Mouse (Mus musculus) cerebellum, postnatal 36 days (tissue): Measurements from ENCODE around the gene Tpm1.

Experiments used
- DNase-seq, 2 experiments: peaks; one replicate each; pipeline ENCODE4 v3.0.0; 2021 to 2022; ENCODE audit warnings: mixed read lengths in 2 of 2

Gene Tpm1

GRCm38 (mm10) chr9:67045966-67046602, 3.1 kb downstream of the Tpm1 start:
- DNase-seq, result no peak

- no peak for DNase-seq
Observed at GRCm38 (mm10) chr9:67045306-67045675, 3.9 kb downstream of the Tpm1 start.

GRCm38 (mm10) chr9:67044551-67045305, 4.5 kb downstream of the Tpm1 start:
- peak; percentile 56 to 57 for DNase-seq

- DNase-seq, result peak; percentile 100
Observed at GRCm38 (mm10) chr9:67043231-67044199, 5.7 kb downstream of the Tpm1 start.

DNA sequence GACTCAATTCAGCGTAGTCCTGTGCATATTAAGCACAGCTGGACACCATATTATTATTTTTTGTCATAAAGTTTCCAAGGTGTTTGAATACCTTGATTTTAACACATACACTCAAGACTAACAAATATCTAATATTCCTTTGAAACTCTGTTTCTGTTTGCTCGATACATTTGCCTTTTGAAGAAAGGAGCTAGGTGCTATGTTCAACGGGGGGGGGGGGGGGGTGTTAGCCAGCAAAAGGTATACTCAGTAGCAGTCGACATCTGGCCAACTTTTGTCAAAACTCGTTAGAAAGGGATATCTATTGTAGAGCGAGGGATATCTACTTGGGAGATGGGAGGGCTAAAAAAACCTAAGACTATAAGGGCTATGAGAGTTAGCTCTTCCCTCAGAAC, 6.4 kb downstream of the Tpm1 start:
- DNase-seq, result no peak

- DNase-seq, result no peak
Observed at GRCm38 (mm10) chr9:67041840-67042812, 7.1 kb downstream of the Tpm1 start.

DNA sequence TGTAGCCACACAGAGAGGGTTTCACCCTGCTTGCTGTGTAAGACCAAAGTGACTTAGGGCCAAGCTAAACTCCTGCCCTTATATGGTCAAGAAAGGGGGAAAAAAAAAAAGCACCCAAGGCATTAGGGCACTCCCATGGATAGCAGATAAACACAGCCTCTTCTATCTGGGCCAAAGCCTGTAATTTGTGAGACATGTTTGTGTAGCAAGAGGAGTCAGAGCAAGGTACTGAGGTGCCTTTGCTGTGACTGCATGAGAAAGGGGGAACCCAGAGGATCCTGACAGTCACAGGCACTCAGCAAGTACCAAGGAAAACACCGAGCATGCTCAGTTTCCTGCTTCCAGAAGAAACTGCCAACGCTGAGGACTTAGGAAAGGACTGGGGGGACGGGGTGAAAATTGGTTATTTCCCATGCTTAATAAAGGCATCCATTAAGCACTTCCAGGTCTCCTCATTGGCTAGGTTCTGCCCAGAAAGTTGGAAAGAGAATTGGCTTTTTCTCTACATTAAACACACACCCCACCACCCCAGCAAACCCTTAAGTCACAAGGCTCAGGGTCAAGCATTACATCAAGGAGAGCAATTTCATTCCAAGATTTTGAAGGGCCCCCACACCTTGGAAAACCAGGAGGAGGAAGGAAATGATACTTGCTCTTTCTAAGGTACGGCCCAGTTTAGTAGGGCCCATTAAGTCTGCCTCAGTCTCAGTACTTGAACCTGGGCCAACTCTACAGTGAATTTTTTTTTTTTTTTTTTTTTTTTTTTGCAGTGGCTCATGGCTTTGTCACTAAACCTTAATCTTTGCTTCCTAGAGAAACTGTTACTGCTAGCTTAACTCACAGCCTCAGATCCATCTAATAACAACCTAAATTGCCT, 8.0 kb downstream of the Tpm1 start:
- DNase-seq, result no peak

DNA sequence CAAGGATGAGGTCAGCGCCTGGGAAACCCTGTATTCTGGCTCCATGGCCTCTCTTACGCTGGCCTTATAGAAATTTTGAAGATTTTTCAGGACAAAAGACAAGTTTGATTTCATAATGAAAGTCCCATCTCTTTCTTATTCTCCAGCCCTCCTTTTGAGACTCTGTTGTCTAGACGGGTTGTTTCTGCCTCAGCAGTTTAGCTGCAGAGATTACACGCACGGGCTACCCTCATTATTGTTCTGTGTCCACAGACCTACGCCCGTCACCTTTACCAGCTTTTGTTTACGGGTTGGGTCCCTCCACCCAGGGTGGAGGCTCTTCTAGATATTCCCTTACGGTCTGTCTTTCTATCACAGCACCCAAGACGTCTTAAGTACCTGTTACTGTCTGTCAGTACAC, 9.3 kb downstream of the Tpm1 start:
- no peak for DNase-seq

DNA sequence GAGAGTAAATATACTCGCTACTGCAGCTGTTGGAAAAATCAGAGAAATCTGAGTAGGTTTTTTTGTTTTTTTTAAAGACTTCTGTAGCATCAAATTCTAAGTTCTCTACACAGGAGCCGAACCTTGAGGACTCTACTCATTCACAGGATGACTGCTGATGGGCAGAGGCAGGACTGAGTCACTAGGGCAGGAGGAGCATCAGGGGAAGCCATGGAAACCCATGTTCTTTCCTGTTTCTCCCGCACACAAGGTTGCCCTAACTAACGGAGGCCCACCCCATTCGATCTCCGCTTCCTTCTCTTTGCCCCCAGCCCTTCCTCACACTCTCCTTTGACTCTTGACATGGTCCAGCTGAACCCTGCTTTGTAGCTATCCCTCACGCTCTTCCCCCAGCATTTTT, 10.5 kb downstream of the Tpm1 start:
- no peak for DNase-seq

GRCm38 (mm10) chr9:67037666-67038065, 11.5 kb downstream of the Tpm1 start:
- DNase-seq, result no peak

- no peak for DNase-seq
Observed at GRCm38 (mm10) chr9:67036527-67037118, 12.6 kb downstream of the Tpm1 start.

DNA sequence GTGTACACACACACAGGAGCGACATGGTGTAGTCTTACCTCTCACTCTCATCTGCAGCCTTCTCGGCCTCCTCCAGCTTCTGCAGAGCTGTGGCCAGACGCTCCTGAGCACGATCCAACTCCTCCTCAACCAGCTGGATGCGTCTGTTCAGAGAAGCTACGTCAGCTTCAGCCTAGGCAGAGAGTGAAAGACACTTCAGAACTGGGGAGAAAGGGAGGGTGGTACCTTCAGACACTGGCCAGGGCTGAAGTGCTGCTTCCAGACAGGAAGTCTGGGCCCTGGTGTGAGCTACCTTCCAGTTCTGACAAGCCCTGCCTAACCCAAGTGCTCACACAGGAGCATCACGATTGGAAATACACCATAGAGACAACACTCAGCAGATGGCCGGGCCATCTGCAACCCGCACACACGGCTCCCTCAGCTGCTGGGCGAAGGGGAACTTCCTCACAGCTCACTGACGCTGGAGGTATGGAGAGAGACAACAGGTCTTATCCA, 13.2 kb downstream of the Tpm1 start:
- peak; percentile 80 to 82 for DNase-seq

DNA sequence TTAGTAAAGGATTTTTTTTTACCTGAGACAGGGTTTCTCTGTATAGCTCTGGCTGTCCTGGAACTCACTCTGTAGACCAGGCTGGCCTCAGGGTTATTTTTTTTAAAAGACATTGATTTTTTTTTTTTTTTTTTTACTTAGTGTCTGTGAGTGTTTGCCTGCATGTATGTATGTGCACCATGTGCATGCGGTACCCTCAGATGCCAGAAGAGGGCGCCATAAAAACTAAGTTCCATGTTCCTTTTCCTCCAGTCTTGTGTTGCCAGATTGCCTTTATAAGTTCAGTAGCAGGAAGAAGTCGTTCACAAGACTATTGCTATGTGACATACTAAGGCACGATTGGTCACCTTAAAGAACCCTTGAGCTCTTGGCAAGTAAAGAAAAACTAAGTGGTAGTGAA, 14.5 kb downstream of the Tpm1 start:
- no peak for DNase-seq

- DNase-seq, result no peak
Observed at GRCm38 (mm10) chr9:67033016-67033415, 16.2 kb downstream of the Tpm1 start.

- DNase-seq, result no peak
Observed at GRCm38 (mm10) chr9:67032611-67033010, 16.6 kb downstream of the Tpm1 start.

DNA sequence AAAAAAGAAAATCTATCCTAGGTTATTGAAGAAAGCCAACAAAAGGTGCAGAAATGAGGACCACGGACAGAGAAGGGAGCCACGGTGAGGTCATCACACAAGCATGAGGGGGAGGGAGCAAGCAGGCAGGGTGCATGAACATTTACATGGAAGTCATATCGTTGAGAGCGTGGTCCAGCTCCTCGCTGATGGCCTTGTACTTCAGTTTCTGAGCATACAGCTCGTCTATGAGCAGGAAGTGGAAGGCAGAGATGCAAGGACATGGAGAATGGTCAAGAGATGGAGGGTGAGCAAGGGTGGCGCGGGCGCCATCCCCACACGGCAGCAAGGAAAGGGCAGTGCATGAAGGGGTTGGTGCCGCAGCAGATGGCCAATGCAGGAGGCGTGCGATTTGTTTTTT, 19.7 kb downstream of the Tpm1 start:
- DNase-seq, result no peak

DNA sequence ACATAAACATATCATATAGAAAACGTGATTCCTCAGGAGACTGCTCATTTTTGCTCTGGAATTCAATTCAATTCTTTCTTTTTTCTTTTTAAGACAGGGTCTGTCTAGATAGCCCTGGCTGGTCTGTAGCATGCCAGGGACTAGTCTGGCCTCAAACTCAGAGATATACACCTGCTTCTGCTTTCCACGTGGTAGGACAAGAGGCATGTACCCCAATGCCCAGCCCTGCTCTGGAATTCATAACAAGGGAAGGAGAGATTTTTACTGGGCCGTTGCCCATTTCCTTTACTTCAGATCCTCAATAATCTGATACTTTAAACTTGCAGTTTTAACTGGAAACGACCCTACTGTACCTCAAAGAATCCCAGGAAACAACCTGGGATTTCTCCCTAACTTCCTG, 20.3 kb downstream of the Tpm1 start:
- no peak for DNase-seq

DNA sequence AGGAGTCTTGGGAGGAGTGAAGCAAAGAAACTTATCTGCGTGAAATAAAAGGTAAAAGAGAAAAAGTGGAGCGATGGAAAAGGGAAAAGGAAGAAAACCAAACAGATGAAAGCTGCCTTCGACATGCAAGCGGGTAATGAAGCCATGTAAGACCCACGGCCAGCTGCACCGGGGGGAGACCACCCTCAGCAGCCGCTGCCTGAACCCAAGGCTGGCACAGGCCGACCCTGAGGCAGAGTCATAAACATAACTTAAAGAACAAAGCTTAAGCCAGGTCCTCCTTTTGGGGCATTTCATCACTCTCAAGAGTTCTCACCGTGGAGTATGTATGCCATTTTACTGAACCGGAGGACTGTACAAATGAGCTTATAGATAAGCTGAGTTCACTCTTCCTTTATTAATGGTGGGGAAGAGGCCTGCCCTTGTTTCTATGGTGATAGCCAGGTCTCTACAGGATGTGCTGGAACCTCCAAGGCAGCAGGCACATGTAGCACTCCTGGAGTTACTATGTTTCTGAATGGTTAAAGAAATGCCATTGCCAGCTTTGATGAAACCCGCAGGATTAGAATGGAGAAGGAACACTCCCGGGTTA, 21.0 kb downstream of the Tpm1 start:
- DNase-seq, result no peak

GRCm38 (mm10) chr9:67026890-67027289, 22.3 kb downstream of the Tpm1 start:
- no peak for DNase-seq

- no peak for DNase-seq
Observed at GRCm38 (mm10) chr9:67026061-67026460, 23.1 kb downstream of the Tpm1 start.
